Mouse (Mus musculus) hematopoietic multipotent progenitor cell, adult 10-12 weeks (in vitro differentiated cells): ENCODE data around the gene Fam118a. TPM values are rescaled to one million over a fixed set of nuclear protein-coding genes. Genes with fewer than 3 reads are reported as not detected.

Source experiments
- polyA plus RNA-seq: library from polyadenylated mRNA; stranded (reverse); fragments of >175 nt; gene quantifications from 2 replicates; pipeline ENCODE4 v1.2.3, GENCODE M21; 2012; ENCODE audit warnings: low replicate concordance

Gene Fam118a
- 3.1 and 6.2 TPM in 2 replicates for polyA plus RNA-seq

DNA sequence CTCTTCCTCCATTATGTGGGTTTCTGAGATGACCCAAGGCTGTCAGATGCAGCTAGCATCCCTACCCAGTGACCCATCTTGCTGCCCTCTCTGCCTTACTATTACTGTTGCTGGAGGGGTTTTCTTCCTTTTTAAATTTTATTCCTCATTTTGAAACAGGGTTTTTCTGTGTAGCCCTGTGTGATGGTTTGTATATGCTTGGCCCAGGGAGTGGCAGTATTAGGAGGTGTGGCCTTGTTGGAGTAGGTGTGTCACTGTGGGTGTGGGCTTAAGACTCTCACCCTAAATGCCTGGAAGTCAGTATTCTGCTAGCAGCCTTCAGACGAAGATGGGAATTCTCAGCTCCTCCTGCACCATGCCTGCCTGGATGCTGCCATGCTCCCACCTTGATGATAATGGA, at the start of gene Fam118a:
TSS of gene Fam118a (plus strand) at position 301 of the 400 bp plus-strand sequence.

DNA sequence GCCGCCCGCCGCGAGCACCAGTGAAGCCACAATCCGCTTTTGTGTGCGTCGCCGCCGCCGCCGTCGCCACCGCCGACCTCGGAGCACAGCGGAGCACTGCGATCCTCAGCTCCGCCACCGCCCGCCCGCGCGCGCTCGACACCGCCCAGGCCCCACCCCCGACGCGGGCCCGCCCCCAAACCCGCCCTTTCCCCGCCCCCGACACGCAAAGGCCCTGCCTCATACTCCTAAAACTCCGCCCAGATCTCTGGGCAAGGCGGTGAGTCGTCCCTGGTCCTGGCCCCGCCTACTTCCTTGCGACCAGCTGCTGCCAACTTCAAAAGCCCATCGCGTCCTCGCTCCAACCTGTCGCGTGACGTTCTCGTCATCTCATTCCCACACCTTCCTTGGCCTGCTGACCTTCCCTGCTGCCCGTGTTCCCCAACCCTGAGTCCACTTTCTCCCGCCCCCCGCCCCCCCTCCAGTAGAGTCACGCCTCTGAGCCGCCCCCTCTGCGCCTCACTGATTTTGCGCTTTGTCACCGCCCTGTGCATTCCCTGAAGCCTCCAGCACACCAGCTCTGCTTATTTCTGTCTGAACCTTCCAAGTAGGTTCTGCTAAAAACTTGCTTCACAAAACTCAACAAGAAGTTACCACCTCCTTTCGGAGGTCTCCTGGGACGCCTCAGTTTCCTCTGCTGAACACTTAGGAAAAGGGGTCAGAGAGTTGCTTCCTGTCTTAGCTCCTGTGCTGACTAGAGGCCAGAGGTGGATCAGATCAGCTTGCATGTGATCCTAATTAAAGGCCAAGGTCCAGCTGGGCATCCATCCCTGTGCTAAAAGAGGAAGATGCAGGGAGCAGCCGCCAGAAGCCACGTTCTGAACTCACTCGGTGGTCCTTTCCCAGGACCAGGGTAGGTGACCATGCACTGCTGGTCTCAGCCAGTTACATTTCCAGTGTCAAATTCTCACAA, 40.6 kb upstream of the Fam118a start, which contains the start of gene 5031439G07Rik:
TSS of gene 5031439G07Rik (minus strand) at position 678 of the 952 bp plus-strand sequence.

DNA sequence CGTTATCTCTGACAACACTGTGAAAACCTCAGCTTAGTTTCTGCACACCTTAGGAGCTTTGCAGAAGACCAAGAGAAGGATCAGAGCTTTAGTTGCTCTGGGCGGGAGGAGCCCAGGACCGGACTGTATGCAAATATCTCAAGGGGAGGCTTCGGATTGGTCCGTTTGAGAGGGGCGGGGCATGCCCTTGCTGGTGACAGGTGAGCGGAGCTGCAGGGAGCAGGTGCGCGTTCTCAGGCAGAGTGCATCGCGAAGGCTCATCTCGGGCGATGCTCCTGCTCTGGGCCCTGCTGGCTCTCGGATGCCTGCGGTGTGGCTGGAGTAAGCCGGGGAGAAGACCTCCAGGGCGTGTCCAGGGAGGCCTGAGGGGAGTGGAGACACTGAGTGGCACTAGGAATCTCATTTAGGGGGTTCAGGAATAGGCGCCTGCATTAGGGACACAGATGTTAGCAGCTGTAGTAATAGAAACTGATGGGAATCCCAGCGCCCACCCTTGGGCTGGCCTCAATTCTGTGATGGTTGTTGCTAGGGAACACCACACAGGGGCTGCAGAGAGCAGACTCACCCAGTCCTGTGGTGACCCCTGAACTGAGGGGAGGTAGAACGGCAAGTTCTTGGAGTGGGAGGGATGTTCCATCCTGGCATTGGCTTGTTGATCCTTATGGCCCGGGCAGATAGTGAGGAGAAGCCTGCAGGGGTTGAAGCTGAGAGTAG, 11.6 kb upstream of the Fam118a start, which contains the start of gene Upk3a:
TSS of gene Upk3a (plus strand) at position 191 of the 714 bp plus-strand sequence.

Other genes with a start within 250 kb of the Fam118a start
- gene Phf21b, start 172.9 kb upstream of the Fam118a start, polyA plus RNA-seq, result 4.2 and 16.5 TPM in 2 replicates
- gene Gm29666, start 108.9 kb upstream of the Fam118a start, polyA plus RNA-seq, result 0.05 and 0.06 TPM in 2 replicates
- gene Nup50, start 105.5 kb upstream of the Fam118a start, polyA plus RNA-seq, result 5.7 and 11.5 TPM in 2 replicates
- 101 and 127 TPM in 2 replicates for gene 5031439G07Rik, start 40.4 kb upstream of the Fam118a start, polyA plus RNA-seq
- not detected in 2 replicates for gene Upk3a, start 11.8 kb upstream of the Fam118a start, polyA plus RNA-seq
- 0.19 TPM in 1 of 2 replicates, not detected in the other for gene Smc1b, start 103.0 kb downstream of the Fam118a start, polyA plus RNA-seq
- gene Ribc2, start 103.1 kb downstream of the Fam118a start, polyA plus RNA-seq, result not detected in 2 replicates
- gene Fbln1, start 177.0 kb downstream of the Fam118a start, polyA plus RNA-seq, result 0.23 and 0.44 TPM in 2 replicates